Mouse (Mus musculus) embryonic facial prominence, embryonic 12.5 days (tissue): ENCODE data around the gene Ppox. TPM values are rescaled to one million over a fixed set of nuclear protein-coding genes. Genes with fewer than 3 reads are reported as not detected.

Source experiments
- ATAC-seq: fragments of 200-750 bp; cut with Nextera tagmentation; 2 replicates; pipeline ENCODE4 v1.8.0; 2017; ENCODE audit not compliant: insufficient number of reproducible peaks, insufficient read depth, low FRiP score, low TSS enrichment
- H3K27ac ChIP-seq: fragments of 300-500 bp; sonication (generic); 2 replicates; pipeline ENCODE4 v1.5.1; 2016; ENCODE audit warnings: mild to moderate bottlenecking
- H3K27me3 ChIP-seq: fragments of 300-500 bp; sonication (generic); 2 replicates; pipeline ENCODE4 v1.6.1; 2016; ENCODE audit warnings: mild to moderate bottlenecking, moderate library complexity
- H3K36me3 ChIP-seq: fragments of 300-500 bp; sonication (generic); 2 replicates; pipeline ENCODE4 v1.6.1; 2016; ENCODE audit warnings: mild to moderate bottlenecking
- H3K4me1 ChIP-seq: fragments of 300-500 bp; sonication (generic); 2 replicates; pipeline ENCODE4 v1.6.1; 2016
- H3K4me2 ChIP-seq: fragments of 300-500 bp; sonication (generic); replicated peaks from 2 replicates; pipeline ENCODE4 v1.6.1; 2016; ENCODE audit warnings: mild to moderate bottlenecking, moderate library complexity
- H3K4me3 ChIP-seq: fragments of 300-500 bp; sonication (generic); 2 replicates; pipeline ENCODE4 v1.5.1; 2016; ENCODE audit warnings: mild to moderate bottlenecking
- H3K9ac ChIP-seq: fragments of 300-500 bp; sonication (generic); 2 replicates; pipeline ENCODE4 v1.6.1; 2016; ENCODE audit warnings: mild to moderate bottlenecking, moderate library complexity
- H3K9me3 ChIP-seq: fragments of 300-500 bp; sonication (generic); 2 replicates; pipeline ENCODE4 v1.6.1; 2016; ENCODE audit warnings: mild to moderate bottlenecking, moderate library complexity
- WGBS: fragments of 180-500 bp; shearing (Covaris S2); methylation state at CpG from one replicate; pipeline ENCODE4 v1.1.7; 2016; 5-methylcytosine and 5-hydroxymethylcytosine counted together
- polyA plus RNA-seq: library from polyadenylated mRNA; unstranded; fragments of >200 nt; fragmentation: Nextera tagmentation; extraction: Ambion mirVana; gene quantifications from 2 replicates; pipeline ENCODE4 v1.2.1, GENCODE M21; 2016

Gene Ppox
- polyA plus RNA-seq, 1 experiment from 2014 or later = 75.4 TPM

- Histone ChIP-seq H3K4me3 (no peak overlapping the region), H3K27me3 (no peaks in the 10 kb centered on the region), H3K4me1 (peaks cover 16% of the 10 kb centered on the region), H3K27ac (peak overlapping the region; percentile 92), H3K4me2 (peak overlapping the region; percentile 51), H3K9me3 (no peaks in the 10 kb centered on the region), H3K9ac (no peak overlapping the region), H3K36me3 (peaks cover 6% of the 10 kb centered on the region)
- peak; percentile 19; the same call in 1 of the 2 replicates for ATAC-seq
- 70% methylated on average over 3 of the region's 3 CpGs for WGBS
Observed at GRCm38 (mm10) chr1:171263666-171264461, 17.1 kb downstream of the Ppox start.

DNA sequence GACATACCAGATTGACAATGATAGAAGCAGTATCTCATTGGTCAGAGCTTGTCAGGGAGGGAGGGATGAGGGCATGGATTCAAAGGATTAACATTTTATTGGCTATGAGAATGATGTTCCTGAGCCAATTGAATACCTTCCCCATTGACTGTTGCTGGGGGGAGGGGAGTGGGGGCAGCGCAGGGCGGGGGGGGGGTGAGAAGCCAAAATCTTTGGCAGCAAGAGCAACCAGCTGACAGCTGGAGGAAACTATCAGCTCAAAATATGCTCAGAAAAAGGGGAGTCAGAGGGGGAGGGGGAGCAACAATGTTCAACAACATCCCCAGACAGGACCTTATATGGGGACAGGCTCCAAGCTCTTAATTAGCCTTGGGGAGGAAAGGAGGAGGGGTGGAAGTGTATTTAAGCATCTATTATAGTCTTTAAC lies 17.8 kb downstream of the Ppox start:
- Histone ChIP-seq H3K9ac (0 out of 2 replicates have a peak overlapping the region, but pooled peaks have one; percentile 45), H3K4me2 (peak overlapping the region; percentile 51), H3K4me1 (peaks cover 16% of the 10 kb centered on the region), H3K9me3 (no peaks in the 10 kb centered on the region), H3K4me3 (peak overlapping the region; percentile 24), H3K27ac (peak overlapping the region; percentile 92), H3K27me3 (no peaks in the 10 kb centered on the region), H3K36me3 (peaks cover 8% of the 10 kb centered on the region)
- ATAC-seq = peak; percentile 82
- 8% methylated on average over 2 of the region's 2 CpGs for WGBS

DNA sequence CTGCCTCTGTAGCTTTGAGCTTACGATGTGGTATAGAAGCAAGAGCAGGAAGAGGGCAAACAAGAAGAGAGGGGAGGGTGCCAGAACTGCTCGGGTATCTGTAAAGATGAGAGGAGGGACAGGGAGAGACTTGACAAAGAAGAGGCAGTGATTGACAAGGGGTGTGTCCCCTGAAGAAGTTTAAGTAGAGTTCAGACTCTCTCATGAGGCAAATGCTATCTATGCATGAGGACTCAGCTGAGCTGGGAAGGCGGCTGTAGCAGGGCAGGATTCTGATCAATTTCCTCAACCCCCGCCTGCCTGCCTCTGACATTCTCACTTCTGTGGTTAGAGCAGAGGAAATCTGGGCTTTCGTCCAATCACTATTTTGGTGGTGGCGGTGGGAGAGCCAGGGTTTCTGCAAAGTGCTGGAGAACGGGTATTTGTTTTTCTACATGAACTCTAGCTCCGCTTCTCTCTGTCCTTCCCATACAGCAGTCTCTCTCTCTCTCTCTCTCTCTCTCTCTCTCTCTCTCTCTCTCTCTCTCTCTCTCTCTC lies 18.3 kb downstream of the Ppox start:
- ATAC-seq = peak; percentile 77
- H3K4me1 ChIP-seq = peaks cover 16% of the 10 kb centered on the region
- H3K36me3 ChIP-seq = peaks cover 12% of the 10 kb centered on the region
- H3K27me3 ChIP-seq = no peaks in the 10 kb centered on the region
- WGBS = 3% methylated on average over 8 of the region's 8 CpGs
- H3K4me2 ChIP-seq = peak overlapping the region; percentile 51
- peak overlapping the region; percentile 92 for H3K27ac ChIP-seq
- no peaks in the 10 kb centered on the region for H3K9me3 ChIP-seq
- H3K9ac ChIP-seq = 0 out of 2 replicates have a peak overlapping the region, but pooled peaks have one; percentile 45
- H3K4me3 ChIP-seq = peak overlapping the region; percentile 24

- 70% methylated on average over 3 of the region's 3 CpGs for WGBS
- Histone ChIP-seq H3K4me2 (no peak overlapping the region), H3K9me3 (no peaks in the 10 kb centered on the region), H3K27ac (no peak overlapping the region), H3K4me3 (no peak overlapping the region), H3K36me3 (peaks cover 25% of the 10 kb centered on the region), H3K9ac (no peak overlapping the region), H3K4me1 (peaks cover 16% of the 10 kb centered on the region), H3K27me3 (no peaks in the 10 kb centered on the region)
- ATAC-seq = no peak
Observed at GRCm38 (mm10) chr1:171260316-171260715, 20.7 kb downstream of the Ppox start.

GRCm38 (mm10) chr1:171258921-171259320 lies 22.1 kb downstream of the Ppox start:
- no peaks in the 10 kb centered on the region for H3K9me3 ChIP-seq
- H3K4me1 ChIP-seq = peaks cover 17% of the 10 kb centered on the region
- no peak overlapping the region for H3K9ac ChIP-seq
- no peak overlapping the region for H3K4me2 ChIP-seq
- H3K4me3 ChIP-seq = no peak overlapping the region
- H3K27me3 ChIP-seq = no peaks in the 10 kb centered on the region
- no peak for ATAC-seq
- H3K27ac ChIP-seq = no peak overlapping the region
- peaks cover 34% of the 10 kb centered on the region for H3K36me3 ChIP-seq
- WGBS = 85% methylated on average over 17 of the region's 17 CpGs

DNA sequence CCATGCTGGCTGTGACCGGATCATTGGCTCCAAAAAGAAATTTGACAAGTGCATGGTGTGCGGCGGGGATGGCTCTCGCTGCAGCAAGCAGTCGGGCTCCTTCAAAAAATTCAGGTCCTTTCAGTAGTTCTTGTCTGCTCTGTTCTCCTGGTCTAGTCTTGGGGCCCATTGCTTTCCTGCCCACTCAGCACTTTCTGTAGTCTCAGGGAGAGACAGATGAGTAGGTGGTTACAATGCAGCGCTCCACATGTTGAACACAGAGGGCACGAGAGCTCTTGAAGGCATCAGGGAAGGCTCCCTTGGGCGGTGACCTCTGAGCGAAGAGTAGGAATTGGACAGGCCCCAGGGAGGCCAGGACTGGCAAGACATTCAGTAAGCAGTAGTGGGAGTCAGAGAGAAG lies 23.2 kb downstream of the Ppox start:
- H3K36me3 ChIP-seq = peaks cover 36% of the 10 kb centered on the region

DNA sequence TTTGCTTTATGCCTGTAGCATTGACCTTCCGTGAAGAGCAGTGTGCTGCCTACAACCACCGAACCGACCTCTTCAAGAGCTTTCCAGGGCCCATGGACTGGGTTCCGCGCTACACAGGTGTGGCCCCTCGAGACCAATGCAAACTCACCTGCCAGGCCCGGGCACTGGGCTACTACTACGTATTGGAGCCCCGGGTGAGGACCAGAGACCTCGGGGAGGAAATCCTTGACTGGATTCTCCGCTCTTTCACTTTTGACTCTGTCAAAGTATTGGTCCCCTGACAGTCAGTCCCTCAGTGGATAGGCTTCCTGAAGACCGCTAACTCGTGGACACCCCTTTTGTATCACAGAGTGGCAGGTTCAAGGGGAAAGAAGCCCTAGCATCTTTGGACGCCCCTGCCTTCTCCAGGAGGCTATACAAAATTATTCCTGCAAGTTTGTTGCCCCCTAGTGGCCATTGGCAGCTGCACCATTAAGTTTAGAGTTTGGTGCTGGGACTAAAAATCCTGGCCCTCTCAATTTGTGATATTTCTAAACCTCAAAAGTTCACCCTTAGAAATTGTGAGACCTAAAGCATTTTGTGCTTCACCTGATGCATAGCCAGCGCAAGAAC lies 23.9 kb downstream of the Ppox start:
- Histone ChIP-seq H3K27ac (no peak overlapping the region), H3K9ac (no peak overlapping the region), H3K27me3 (no peaks in the 10 kb centered on the region), H3K36me3 (peaks cover 36% of the 10 kb centered on the region), H3K4me1 (peaks cover 18% of the 10 kb centered on the region), H3K4me3 (no peak overlapping the region), H3K9me3 (no peaks in the 10 kb centered on the region), H3K4me2 (no peak overlapping the region)
- no peak for ATAC-seq
- WGBS = 69% methylated on average over 15 of the region's 15 CpGs

More for the DNA sequence above, 23.2 kb downstream of the Ppox start:
- Histone ChIP-seq H3K4me2 (no peak overlapping the region), H3K4me3 (no peak overlapping the region), H3K9me3 (no peaks in the 10 kb centered on the region), H3K4me1 (peaks cover 18% of the 10 kb centered on the region), H3K27me3 (no peaks in the 10 kb centered on the region), H3K9ac (no peak overlapping the region), H3K27ac (no peak overlapping the region)
- no peak for ATAC-seq
- 89% methylated on average over 9 of the region's 9 CpGs for WGBS

- H3K27me3 ChIP-seq = no peaks in the 10 kb centered on the region
- H3K4me2 ChIP-seq = no peak overlapping the region
- H3K9ac ChIP-seq = no peak overlapping the region
- peaks cover 22% of the 10 kb centered on the region for H3K4me1 ChIP-seq
- no peak overlapping the region for H3K27ac ChIP-seq
- no peaks in the 10 kb centered on the region for H3K9me3 ChIP-seq
- no peak for ATAC-seq
- WGBS = 88% methylated on average over 24 of the region's 24 CpGs
- H3K36me3 ChIP-seq = peaks cover 36% of the 10 kb centered on the region
- H3K4me3 ChIP-seq = no peak overlapping the region
Observed at GRCm38 (mm10) chr1:171256095-171256818, 24.7 kb downstream of the Ppox start.

- Histone ChIP-seq H3K9me3 (no peaks in the 10 kb centered on the region), H3K9ac (peak overlapping the region; percentile 55; the same call in 1 of the 2 replicates), H3K4me2 (peak overlapping the region; percentile 80), H3K4me1 (peaks cover 57% of the 10 kb centered on the region), H3K4me3 (peak overlapping the region; percentile 42), H3K27ac (peak overlapping the region; percentile 95), H3K36me3 (peaks cover 22% of the 10 kb centered on the region), H3K27me3 (no peaks in the 10 kb centered on the region)
- 45% methylated on average over 17 of the region's 17 CpGs for WGBS
- ATAC-seq = no peak
Observed at GRCm38 (mm10) chr1:171252415-171252814, 28.6 kb downstream of the Ppox start.

- H3K4me1 ChIP-seq = peaks cover 59% of the 10 kb centered on the region
- peak overlapping the region; percentile 80 for H3K4me2 ChIP-seq
- no peaks in the 10 kb centered on the region for H3K27me3 ChIP-seq
- peaks cover 22% of the 10 kb centered on the region for H3K36me3 ChIP-seq
- no peaks in the 10 kb centered on the region for H3K9me3 ChIP-seq
- peak overlapping the region; percentile 42 for H3K4me3 ChIP-seq
- peak; percentile 54 for ATAC-seq
- whole genome bisulfite sequencing = 3% methylated on average over 13 of the region's 13 CpGs
- H3K9ac ChIP-seq = peak overlapping the region; percentile 55
- peak overlapping the region; percentile 95 for H3K27ac ChIP-seq
Observed at GRCm38 (mm10) chr1:171251594-171252324, 29.2 kb downstream of the Ppox start.
